Mouse (Mus musculus) adrenal gland (tissue): ENCODE measurements around the gene Mum1.

Source experiments
- intact Hi-C: fragments of 180-260 bp; cut with DNase I; formaldehyde crosslinking; loops from one replicate; pipeline ENCODE4 v1.15.1; 2025
- long read RNA-seq, 2 experiments: library from polyadenylated mRNA; unstranded; transcript quantifications; one replicate each; pipeline ENCODE4 v2.0.0; 2020; ENCODE audit warnings: borderline replicate concordance in 1 of 2; ENCODE audit not compliant: insufficient replicate concordance in 1 of 2

Gene Mum1
- long read RNA-seq, experiment 1, partial matches to known transcripts: 2 of 10 reads
- long read RNA-seq, experiment 1, other reads (novel, unspliced or antisense): 4 of 10 reads
- long read RNA-seq, experiment 2, transcript Mum1-201 (14 exons, 2,640 nt): major isoform, 7 of 11 reads
- long read RNA-seq, experiment 2, partial matches to known transcripts: 3 of 11 reads
- long read RNA-seq, experiment 2, other reads (novel, unspliced or antisense): 1 of 11 reads

DNA sequence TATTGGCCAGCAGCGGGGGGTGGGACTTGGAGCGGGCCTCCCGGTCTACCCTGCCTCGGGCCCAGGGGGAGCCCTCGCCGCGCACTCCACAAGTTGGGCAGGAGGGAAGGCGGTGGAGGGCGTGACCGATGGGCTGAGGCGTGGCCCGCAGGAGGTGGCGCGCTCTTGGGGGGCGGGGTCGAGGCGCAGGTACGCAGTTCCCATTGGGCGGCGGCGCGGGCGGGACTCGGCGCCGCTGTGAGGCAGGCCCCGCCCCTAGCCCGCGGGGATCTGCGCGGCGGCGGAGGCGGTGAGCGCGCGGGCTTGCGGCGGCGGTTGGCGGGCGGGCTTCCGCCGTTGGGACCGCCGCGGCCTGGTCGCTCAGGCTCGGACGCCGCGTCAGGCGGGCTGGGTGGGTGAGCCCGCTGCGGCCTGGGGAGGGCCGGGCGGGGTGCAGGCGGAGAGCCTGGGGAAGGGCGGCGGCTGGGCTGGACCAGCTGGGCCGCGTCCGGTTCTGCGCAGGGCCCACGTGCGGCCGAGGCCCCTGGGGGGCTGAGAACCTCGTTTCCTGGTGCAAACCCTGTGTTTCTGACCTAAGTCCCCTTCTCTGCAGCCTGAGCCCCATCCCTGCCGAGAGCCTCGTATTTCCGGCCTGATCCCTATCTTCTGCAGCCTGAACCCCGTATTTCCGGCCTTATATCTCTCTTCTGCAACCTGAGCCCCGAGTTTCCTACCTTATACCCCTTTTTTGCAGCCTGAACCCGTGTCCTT lies at the start of gene Mum1:
Mum1 (plus strand) TSS at position 19 of the 750 bp plus-strand sequence.
- intact Hi-C loops: no loop called here

DNA sequence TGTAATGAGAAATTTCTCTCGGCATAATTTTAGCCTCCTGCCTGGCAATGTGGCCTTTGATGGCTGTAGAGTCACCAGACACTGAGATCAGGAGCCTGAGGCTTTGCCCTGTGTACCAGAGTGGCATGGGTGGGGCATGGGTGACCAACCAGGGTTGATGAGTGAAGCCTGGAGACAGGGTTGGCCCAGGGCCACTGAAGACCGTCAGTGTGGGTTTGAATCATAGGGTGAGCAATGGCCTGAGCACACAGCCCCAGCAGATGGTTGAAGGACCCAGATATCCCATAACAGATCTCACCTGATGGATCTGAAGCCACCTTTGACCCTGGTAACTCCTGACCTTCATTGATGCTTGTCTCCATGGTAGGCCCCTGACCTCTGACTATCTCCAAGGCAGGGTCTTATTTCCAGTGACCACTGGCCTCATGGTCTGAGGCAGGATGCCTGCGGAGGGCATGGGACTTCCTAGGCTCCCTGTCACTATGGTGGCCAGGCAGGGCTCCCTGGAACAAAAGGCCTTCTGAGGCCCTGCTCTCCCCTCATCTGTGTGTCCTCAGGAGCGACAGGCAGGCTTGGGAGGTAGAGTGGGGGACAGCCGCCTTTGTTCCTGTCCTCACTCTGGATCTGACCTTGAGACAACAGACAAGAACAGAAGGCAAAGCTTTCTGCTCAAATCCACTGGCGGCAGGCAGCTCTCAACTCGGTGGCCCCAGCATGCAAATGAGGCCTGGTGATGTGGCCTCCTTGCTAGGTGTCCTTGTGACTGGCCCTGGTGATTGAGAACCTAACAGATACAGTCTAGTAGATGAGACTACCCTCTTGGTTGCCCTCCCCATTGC lies 48.6 kb upstream of the Mum1 start:
- intact Hi-C loops: no loop called here

DNA sequence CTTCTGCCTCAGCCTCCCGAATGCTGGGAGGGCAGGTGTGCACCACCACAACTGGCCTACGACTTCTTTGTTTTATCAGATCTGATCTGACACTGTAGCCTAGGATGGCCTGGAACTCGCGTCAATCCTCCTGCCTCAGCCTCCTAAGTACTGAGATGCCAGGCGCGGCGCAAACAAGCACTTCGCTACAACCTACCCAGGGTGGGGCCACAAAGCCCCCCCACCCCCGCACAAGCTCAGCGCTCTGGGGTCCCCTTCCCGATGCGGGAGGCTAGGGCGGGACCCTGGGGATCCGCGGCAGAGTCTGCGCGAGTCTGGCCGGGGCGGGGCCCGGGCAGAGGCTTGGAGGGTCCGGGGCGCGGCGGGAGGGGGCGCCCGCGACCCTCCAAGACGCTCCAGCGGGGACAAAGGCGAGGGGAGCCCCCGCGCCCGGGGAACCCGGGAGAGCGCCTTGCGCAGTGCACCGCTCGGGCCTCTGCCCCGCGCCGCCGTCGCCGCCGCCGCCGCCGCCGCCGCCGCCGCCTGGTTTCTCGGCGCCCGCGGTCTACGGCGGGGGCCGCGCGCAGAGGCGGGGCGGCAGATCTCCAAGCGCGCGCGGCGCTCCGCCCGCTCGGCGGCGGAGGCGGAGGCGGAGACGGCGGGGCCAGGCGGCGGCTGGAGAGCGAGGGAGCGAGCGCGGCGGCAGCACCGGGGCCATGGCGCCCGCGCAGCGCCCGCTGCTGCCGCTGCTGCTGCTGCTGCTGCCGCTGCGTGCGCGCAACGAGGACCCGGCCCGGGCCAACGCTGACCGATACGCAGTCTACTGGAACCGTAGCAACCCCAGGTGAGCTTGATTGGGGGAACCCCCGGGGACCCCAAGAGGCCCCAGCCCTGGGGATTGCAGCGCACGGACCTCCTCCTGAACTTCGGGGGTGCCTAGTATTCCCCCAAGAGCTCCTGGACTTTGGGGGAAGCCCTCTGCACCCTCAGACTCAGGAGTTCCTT lies 46.9 kb upstream of the Mum1 start, which contains the start of gene Efna2:
Efna2 (plus strand) TSS at position 415 of the 984 bp plus-strand sequence.
- intact Hi-C loops: no loop called here

DNA sequence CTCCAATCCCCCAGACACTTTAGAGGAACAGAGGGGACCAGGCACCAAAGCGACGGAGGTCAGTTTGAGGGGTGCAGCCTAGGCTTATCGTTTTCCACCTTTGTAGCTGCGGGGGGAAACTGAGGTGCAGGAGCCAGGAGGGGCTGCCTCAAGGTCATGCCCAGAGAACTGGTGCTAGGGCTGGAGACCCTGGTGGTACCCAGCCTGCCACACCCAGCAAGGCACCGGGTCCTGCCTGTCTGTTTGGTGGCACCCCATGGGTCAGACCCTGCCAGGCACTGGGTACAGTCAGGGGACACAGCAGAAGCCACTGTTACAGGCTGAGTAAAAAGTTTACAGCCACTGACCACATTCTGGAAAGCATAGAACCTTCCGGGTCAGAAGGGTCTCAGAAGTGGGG lies 45.9 kb upstream of the Mum1 start:
- intact Hi-C loops: no loop called here

DNA sequence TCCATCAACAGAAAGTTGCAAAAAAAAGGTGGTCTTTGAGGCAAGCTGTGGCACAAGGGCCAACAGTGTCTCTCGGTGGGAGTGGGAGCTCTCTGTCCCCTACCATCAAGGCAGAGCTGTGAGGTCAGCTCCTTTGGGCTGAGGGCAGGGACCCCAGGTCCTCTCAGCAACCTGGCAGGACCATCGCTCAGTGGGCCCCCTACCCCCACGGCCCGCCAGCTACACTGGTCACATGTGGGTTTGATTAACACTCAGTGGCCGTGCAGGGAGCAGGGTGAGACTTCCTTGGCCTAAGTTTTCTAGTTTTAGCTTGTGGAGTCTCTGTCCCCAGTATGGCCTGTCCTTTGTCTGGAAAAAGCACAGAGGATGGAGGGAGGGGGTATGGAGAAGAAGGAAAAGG lies 45.4 kb upstream of the Mum1 start:
- intact Hi-C loops: no loop called here

DNA sequence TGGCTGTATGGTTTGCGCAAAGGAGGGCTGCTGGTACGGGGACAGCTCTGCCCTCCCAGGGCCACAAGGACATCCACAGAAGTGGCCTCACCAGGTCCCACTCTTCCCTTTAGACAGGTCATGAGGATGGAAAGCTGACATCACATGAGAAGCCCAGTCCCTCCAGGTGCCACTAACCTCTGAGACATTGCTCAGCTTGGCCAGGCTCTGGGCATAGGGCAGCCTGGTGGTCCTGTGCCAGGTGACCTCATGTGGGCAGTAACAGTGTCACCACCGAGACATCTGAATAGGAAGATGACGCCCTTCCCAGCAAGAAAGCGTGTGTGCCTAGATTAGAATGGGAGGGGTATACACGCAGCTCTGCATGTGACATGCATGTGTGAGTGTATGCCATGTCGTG lies 43.7 kb upstream of the Mum1 start:
- intact Hi-C loops: no loop called here

DNA sequence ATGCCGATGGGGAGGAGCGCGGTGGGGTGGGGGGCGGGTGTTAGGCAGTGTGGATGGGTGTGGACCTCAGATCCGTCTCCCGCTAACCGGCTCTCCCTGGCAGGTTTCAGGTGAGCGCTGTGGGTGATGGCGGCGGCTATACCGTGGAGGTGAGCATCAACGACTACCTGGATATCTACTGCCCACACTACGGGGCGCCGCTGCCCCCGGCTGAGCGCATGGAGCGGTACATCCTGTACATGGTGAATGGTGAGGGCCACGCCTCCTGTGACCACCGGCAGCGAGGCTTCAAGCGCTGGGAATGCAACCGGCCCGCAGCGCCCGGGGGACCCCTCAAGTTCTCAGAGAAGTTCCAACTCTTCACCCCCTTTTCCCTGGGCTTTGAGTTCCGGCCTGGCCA lies 39.6 kb upstream of the Mum1 start:
- intact Hi-C loops: no loop called here

DNA sequence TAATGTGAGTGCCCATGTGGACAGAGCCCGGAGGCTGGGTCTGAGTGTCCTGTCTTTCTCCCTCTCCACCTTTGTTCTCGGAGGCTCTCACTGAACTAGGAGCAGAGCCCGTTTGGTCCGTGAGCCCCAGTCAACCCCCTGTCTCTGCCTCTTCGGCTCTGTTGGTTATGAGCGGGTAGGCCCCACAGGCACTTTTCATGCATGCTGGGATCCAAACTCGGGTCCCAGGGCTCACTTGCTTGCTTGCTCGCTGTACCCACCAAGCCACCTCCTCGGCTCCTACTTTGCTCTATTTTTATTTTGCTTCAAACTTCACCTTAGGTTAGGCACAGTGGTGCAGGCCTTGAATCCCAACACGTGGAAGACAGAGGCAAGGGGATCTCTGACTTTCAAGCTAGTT lies 38.5 kb upstream of the Mum1 start:
- intact Hi-C loops: no loop called here

DNA sequence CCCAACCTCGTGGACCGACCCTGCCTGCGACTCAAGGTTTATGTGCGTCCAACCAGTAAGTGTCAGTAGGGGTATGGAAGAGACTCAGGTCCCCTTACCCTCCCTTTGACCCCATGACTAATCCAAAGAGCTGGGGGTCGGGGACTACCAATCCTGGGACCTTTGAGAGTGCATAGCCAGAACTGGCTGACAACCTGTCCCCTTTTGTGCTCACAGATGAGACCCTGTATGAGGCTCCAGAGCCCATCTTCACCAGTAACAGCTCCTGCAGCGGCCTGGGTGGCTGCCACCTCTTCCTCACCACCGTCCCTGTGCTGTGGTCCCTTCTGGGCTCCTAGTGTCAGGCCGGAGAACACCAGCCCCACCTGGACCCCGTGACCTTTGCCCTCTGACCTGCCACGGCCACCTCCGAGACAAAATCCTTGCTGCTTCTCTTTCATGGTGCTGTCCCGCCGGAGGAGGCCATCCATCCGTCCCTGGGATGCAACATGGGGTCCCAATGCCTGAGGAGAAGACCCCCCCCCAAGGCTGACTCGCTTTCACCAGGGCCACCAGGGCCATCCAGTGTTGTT lies 37.7 kb upstream of the Mum1 start:
- intact Hi-C loops: no loop called here

DNA sequence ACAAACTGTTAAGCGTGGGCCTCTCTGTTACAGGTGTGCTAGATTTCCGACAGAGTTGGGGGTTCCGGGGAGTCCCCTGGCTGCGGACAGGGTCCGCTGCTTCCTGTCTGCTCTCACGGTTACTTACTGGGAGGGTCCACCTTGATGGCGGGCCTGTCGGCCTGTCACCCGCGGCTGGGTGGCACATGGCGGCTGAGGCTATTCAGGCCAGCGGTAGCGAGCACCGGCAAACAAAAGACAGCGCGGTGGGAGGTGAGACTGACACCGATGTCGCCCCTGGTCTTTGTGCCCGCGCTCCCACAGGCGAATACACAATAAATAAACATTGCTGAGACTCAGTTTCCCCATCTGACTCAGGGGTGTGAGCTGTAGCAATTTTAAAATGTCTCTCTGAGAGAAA lies 36.2 kb upstream of the Mum1 start:
- intact Hi-C loops: no loop called here

DNA sequence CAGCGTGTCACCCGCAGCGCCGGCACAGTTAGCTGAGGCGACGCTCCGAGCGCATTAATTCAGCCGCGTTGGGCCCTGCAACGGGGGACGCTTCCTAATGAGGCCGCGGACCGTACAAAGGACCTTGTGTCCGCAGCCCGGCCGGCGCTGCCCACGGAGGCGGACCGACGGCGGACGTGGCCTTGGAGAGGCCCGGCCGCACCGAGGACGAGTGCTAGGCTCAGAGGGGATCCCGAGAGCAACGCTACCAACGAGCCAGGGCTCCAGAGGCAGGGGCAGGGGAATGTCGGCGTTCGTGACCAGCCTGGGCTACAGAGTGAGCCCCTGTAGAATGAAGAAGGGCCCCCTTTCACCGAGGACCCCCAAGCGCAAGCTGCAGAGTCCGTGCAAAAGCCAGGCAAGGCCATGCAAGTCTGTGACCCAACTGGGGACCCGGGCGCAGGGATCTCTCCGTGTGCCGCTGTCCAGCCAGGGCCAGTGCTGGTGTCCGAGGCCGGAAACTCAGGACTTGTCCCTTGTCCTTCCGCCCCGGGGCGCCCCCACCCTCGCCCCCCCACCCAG lies 35.7 kb upstream of the Mum1 start:
- intact Hi-C loops: no loop called here

DNA sequence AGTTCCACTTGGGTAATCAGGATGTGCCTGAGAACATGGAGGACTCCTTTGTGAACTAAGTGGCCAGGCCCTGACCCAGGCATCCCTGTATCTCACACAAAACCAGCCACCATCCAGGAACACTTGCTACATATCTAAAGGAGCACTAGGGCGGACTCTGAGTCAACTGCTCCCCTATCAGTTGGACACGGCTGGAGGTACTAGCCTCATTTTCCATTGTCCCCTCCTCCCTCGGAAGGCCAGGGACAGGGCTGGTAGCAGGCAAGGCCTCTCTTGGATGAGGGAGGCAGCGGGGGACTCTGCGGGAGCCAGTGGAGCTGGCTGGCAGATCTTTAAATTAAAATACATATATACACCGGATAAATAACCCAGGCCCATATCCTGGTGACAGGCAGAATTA lies 32.3 kb upstream of the Mum1 start:
- intact Hi-C loops: no loop called here

DNA sequence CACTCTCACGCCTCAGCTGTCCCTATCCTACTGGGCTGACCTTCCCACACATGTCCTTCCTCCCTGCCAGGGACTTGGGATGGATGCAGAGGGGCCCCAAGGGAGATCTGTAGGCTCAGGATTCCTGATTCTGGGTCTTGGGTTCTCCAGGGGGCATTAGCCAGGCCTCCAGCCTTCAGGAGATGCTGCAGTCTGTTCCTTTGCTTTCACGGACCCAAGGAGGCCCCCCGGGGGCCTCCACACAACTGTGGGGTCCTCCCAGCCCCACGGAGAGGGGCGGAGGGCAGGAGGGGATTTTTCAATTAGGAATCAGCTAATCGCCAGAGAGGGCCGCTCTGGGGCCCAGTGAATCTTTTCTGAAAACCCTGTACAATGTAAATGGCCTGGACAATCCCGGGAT lies 31.8 kb upstream of the Mum1 start:
- intact Hi-C loops: no loop called here

DNA sequence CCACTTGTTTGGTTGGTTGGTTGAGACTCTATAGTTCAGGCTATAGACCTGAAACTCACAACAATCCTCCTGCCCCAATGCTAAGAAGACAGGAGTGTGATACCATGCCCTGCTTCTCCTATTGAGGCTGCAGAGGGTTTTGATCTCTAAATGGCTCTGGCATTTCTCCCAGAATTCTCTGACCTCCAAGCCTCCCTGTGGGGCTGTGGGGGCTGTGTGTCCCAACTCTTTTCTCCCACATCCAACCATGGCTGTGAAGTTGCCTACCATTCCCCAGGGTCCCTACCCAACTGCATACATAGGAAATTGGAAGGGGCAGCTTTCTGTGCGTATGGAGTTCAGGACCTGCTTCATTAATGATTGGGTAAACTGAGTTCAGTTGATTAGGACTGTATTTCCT lies 30.1 kb upstream of the Mum1 start:
- intact Hi-C loops: loop anchor here (2.0 kb wide), 1 partner anchor 49 kb away; no protein-coding TSS in a partner anchor

DNA sequence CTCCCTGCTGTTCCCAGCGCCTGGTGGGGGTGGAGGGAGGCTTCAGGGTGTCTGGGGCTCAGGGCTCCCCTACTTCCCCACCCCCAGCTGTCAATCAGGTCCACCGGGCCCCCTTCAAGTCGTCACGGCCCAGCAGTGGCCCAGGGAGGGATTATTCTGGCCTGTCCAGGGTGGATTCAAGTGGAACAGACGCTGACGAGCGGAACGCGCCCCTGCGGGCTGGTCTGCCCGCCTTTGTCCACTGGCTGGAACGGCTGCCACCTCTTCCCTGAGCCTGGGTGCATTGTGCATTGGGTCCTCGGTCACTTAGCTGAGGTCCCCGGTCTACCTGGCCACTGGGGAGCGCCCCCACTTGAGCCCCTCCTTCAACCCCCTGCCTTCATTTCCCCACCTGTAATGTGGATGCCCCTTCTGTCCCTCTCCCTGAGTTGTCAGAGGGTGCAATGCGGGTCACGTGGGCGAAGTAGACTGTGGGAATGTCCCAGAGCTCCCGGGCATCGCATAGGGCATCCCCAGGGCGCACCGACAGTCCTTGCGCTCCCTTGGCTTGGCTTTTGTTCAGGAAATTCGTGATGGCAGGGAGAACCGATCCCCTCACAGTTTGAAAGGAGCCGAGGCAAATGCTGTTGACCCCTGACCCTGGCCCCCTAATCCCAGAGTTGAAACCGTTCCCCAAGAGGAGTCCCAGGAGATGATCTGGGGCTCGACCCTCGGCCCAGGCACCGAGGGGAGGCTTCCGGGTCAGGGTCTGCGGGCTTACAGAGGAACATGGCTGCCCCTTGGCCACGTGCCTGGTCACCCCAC lies 29.3 kb upstream of the Mum1 start:
- intact Hi-C loops: loop anchor here (2.0 kb wide), 1 partner anchor 48 kb away; no protein-coding TSS in a partner anchor

DNA sequence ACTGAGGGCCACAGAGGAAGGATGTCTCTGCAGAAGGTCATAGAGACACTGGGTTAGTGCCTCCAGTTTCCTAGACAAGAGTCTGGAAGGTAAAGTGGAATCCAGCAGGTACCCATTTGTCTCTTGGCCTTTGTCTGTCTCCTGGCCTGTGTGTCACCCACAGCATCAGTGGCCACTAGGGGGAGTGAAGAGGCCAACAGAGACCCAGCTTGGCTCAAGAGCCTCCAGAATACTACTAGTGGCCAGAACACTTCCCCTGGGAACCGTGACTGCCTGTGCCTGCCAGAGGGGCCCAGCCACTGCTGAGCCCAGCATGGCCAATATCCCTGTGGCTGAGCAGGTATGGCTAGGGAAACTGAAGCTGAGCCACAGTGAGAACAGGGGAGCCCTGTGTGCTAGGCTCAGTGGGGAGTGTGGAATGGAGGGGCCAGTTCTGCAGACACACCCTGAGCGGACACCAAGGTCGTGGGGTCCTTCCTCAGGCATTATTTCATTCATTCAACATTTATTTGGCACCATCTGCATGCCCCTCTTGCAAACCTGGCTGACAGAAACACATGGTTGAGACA lies 26.7 kb upstream of the Mum1 start:
- intact Hi-C loops: no loop called here

DNA sequence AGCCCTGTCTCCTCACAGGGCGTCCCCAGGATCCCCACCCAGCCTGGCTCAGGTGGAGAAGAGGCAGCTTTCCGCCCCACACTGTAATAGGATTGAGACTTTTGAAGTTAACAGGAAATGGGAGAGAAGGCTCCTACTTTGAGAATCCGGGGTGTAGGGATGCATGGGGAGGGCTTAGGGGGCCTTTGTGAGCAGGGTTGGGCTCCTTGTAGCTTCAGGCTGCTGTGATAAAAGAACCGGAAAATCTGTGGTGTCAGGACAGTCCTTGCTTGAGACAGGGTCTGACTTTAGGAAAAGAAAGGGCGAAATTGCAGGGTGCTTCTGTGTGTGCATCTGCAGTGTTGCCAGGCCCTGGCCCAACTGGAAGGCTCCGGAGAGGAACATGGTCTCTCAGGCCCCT lies 25.7 kb upstream of the Mum1 start:
- intact Hi-C loops: no loop called here

DNA sequence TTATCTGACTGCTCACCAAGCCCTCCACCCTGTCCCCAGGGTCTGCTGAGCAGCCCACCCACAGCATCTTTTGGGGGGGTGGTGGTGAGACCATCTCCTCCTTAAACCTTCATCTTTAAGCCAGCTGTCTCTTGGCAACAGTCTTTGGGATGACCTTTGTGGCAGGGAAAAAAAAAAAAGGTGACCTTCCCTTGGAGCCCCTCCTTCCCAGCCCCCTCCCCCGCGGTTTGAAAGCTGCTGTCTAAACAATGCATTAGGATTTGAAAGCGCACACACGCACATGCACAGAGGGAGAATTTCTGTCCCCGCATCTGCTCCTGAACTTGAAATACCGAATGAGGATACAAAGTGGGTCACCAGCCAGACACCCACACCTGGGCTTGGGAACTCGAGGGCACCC lies 22.2 kb upstream of the Mum1 start:
- intact Hi-C loops: no loop called here

DNA sequence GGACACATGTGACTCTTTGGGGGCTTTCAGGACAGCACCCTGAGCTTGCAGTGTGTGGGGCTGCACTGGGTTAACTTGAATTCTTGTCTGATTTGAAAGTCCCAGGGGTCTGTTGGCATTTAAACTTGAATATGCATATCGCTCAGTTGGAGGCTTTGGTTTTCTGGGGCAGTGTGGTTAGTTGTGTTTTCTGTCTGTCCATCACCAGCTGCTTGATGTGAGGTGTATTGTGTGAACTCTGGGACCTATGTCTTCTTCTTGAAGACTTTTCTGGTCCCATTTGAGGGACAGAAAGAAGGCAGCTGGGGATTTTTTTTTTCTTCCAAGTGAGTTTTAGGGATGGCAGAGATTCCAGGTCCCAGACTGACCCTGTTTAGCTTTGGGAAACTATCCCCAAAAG lies 19.0 kb upstream of the Mum1 start:
- intact Hi-C loops: no loop called here
